Mouse (Mus musculus) CD4-positive, CD25-positive, alpha-beta regulatory T cell, adult 4 months (primary cell): ENCODE measurements around the gene Arhgef11. TPM values are rescaled to one million over a fixed set of nuclear protein-coding genes. Genes with fewer than 3 reads are reported as not detected.
A peak's percentile ranks its signal among the peaks of the same experiment; 100 is the strongest.
"Not testable (repeated sequence)": the region's sequence is repeated elsewhere in the genome, so short reads cannot be mapped to it uniquely, and the experiment has no call there.

Experiments
- ATAC-seq: one replicate; pipeline ENCODE4 v1.8.0; 2017
- polyA plus RNA-seq, 2 experiments: library from polyadenylated mRNA; unstranded; fragments of 100-300 nt; shearing (Covaris generic); gene quantifications; one replicate each; pipeline ENCODE4 v1.2.1; 2017

Gene Arhgef11
- 1 to 10 TPM; 3.4 to 4.0 TPM for polyA plus RNA-seq

GRCm38 (mm10) chr3:87616957-87617810 is at the start of gene Arhgef11:
Gene Arhgef11, plus strand, starts transcription at chr3:87617559.
- peak; percentile 75 for ATAC-seq

DNA sequence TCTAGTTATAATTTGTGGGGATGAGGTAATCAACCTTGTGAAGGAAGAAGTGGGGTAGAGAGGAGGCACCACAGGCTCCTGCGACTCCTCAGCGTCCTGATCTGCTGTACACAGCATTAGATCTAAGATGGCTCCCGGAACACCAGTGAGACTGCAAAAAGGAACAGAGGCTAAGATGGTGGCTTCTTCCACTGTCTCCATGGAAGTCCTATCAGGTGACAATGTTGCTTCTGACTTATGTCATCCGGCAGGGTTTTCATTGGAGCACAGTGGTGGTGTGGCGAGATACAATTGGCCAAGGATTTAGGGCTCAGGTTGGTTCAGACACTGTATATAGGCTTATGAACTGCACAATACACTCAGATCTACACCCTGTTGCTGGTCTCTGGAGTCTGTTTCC is 48.7 kb upstream of the Arhgef11 start:
- ATAC-seq: no peak

DNA sequence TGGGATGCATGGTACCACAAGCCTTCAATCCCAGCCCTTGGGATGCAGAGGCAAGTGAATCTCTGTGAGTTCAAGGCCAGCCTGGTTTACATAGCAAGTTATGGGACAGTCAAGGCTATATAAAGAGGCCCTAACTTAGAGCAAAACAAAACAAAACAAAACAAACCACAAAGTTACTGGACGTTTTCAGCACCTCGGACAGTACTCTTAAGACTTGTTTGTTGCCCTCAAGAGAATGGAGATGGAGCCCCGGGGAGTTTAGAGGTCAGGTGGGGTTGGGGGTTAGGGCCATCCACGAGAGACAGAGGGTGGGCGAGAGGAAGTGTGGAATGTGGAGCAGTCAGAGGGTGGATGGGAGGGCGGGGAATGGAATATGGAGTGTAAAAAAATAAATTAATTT is 41.6 kb upstream of the Arhgef11 start:
- no peak for ATAC-seq

- ATAC-seq: no peak
Measured at GRCm38 (mm10) chr3:87582259-87582658, 35.1 kb upstream of the Arhgef11 start.

- ATAC-seq: no peak
Measured at GRCm38 (mm10) chr3:87593793-87594192, 23.6 kb upstream of the Arhgef11 start.

DNA sequence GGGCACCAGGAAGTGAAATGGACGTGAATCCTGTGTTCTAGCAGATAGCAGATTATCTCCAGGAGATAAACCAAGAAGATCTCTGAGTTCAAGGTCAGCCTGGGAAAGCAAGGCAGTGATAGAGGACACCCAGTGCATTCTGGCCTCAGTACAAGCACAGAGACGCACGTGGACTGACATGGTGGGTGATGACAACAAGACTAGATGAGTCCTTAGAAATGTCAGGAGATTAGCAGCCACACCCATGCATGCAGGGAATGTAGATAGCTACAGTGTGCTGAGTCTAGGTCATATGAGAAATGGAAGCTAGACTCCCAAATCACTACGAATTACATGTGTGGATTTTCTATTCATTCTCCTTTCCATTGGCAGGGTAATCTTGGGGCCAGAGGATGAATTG is 22.0 kb upstream of the Arhgef11 start:
- ATAC-seq: not testable (repeated sequence)

DNA sequence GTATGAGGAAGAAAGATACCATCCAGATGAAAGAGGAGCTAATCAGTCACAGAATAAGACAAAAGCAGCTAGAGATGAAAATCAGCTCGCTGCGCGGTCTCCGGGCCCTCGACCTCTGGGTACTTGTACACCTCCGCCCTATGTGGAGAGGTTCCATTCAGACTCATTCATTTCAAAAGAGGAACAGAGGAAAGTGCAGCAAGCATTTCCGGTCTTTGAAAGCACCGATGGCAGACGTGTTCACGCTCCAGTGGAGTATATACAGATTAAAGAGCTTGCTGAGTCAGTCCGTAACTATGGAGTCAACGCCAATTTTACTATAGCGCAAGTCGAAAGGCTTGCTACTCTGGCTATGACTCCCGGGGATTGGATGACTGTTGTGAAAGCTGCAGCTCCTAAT is 16.3 kb upstream of the Arhgef11 start:
- ATAC-seq: not testable (repeated sequence)

DNA sequence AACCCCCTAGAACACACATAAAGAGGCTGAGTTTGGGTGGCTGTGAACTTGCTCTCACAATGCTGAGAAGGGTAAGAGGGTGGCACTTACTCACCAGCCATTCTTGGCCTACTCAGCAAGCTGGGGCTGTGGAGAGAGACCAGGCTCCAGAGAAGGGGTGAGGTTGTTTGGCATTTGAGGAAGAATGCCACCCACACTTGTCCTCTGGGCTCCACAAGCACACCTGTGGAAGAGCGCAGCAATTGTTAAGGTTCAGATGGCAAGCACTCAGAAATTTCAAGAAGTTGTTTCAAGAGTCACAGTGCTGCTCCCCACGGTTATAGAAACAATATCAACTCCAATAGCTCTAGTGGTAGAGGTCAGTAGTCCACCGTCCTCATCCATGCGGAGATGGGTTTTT is 1.0 kb upstream of the Arhgef11 start:
- no peak for ATAC-seq

DNA sequence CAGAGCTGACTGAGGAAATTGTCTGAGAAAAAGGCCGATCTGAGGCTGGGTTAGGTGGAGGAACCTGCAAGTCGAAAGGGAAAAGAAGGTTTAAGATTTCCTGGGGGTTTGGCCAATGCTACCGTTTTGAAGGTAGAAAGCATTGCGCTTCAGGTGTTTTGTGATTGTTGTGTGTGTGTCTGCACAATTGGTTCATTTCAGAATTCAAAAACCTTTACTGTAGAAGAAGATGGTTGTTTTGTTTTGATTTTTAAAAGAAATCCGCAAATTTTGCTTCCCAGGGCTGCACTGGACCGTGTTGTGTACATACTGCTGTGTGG is 412 bp downstream of the Arhgef11 start:
- no peak for ATAC-seq

DNA sequence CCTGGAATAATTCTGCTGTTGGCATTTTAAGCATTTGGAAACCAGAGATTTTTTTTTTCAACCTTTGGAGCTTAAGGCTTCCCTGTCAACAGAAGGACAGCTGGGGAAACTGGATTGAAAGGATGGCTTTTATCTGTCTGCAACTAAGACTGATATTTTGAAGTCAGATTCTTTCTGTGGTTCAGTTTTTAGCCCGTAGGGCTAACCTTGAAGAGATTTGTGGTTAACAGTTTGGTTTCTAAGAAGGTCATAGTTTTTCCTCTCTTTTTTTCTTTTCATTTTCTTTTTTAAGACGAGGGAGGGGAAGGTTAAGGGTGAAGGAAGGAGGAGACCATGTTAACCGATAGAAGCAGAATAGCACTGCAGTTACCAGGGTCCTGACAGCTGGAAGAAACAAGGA is 881 bp downstream of the Arhgef11 start:
- no peak for ATAC-seq

- no peak for ATAC-seq
Measured at GRCm38 (mm10) chr3:87618981-87619710, 1.8 kb downstream of the Arhgef11 start.

- ATAC-seq: no peak
Measured at GRCm38 (mm10) chr3:87620218-87620891, 3.0 kb downstream of the Arhgef11 start.

DNA sequence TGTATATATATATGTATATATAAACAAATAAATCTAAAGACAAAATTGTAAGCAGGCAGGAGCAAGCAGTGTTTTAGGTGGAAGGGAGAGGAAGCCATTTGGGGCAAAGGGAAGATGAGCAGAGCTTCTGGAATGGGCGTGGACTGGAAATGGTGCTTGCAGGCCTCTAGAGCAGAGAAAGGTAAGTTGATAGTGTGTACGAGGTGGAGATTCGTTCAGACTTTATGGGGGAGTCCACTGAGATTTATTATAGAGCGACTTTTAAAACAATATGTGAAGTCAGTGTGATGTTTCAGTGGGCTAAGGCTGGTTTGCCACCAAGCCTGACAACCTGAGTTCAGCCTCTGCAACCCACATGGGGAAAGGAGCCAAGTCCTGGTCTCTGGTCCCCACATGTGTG is 7.5 kb downstream of the Arhgef11 start:
- ATAC-seq: no peak

GRCm38 (mm10) chr3:87630899-87631298 is 13.5 kb downstream of the Arhgef11 start:
- no peak for ATAC-seq

DNA sequence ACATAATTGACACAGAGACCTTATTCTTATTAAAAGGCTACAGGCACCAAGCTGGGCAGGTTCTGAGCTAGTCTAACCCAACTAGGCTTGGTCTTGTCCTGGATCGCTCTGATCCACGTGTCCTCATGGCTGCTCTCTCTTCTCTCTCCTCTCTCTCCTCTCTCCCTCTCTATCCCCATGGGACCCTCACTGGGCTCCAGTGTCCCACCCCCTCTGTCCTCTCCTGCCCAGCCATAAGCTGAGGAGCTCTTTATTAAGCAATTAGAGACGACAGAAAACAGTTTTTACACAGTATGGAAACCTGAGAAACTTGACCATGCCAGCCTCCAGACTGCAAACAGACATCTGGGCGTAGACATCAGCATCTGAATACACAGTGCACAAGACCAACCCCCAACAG is 14.0 kb downstream of the Arhgef11 start:
- no peak for ATAC-seq

DNA sequence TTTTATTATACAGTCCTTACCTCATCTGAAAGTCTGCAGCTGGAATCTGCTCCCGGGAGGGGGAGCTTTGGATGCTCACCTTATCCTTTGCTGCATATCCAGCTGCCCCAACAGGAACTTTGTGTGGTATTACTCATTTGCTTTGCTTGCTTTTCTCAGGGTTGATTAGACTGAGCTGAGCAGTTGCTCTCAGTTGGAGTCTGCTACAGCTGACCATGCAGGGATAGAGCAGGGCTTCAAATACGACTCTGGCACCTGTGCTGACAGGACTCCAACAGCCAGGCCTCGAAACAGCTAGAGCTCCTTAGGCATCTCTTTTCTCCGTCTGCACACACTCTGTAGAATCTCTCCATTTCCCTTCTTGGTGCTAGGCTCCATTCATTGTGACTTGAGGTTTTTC is 18.2 kb downstream of the Arhgef11 start:
- ATAC-seq: no peak

- ATAC-seq: no peak
Measured at GRCm38 (mm10) chr3:87643453-87643852, 26.1 kb downstream of the Arhgef11 start.

GRCm38 (mm10) chr3:87646174-87646573 is 28.8 kb downstream of the Arhgef11 start:
- no peak for ATAC-seq

DNA sequence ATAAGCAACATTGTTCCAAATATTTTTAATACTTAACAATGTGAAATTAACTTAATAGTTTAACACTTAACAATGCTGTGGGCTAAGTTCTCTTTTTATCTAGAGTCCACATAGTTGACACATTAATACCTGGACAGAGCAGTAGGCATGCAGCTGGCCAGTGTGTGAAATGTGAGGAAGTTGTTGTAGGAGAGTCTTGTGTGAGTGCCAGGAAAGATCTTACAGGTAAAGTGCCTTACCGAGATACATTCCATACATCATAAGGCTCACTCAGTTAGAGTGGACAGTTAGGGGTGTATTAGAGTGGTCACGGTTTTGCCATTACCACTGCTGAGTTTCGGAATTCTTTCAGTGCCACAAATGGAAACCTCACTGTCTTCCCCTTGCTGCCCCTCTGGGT is 31.7 kb downstream of the Arhgef11 start:
- no peak for ATAC-seq

- ATAC-seq: no peak
Measured at GRCm38 (mm10) chr3:87658348-87658747, 41.0 kb downstream of the Arhgef11 start.

- no peak for ATAC-seq
Measured at GRCm38 (mm10) chr3:87659692-87660429, 42.5 kb downstream of the Arhgef11 start.

GRCm38 (mm10) chr3:87660479-87660878 is 43.1 kb downstream of the Arhgef11 start:
- ATAC-seq: no peak

GRCm38 (mm10) chr3:87661291-87661690 is 43.9 kb downstream of the Arhgef11 start:
- no peak for ATAC-seq
